Mouse (Mus musculus): Measurements from ENCODE around the gene Cib4.

- TF ChIP-seq POLR2A (IDR thresholded peaks at IDR 0.05; ENCODE audit: extremely low read depth, insufficient read depth, low read length) (no peak), CTCF (IDR thresholded peaks at IDR 0.05; ENCODE audit: extremely low read depth, insufficient read depth, low read length) (no peak)
Observed at GRCm38 (mm10) chr5:30522406-30522805, 23.2 kb downstream of the Cib4 start.
